Mouse (Mus musculus) kidney, adult 2 months (tissue): ENCODE data around the gene Tmtc1. TPM values are rescaled to one million over a fixed set of nuclear protein-coding genes. Genes with fewer than 3 reads are reported as not detected.
A peak's percentile ranks its signal among the peaks of the same experiment; 100 is the strongest.

Source experiments
- DNase-seq: peaks from one replicate; pipeline ENCODE4 v3.0.0; 2021
- H3K27ac ChIP-seq: fragments of 200-500 bp; 2 replicates; pipeline ENCODE4 v1.5.1; 2012; ENCODE audit warnings: low read depth, low read length, control low read depth, inconsistent platforms; ENCODE audit not compliant: insufficient read depth
- H3K27me3 ChIP-seq: fragments of 200-500 bp; replicated peaks from 2 replicates; pipeline ENCODE4 v1.6.1; 2012; ENCODE audit warnings: mild to moderate bottlenecking, moderate library complexity, low read length, inconsistent platforms; ENCODE audit not compliant: control insufficient read depth, insufficient read depth
- H3K36me3 ChIP-seq: fragments of 200-500 bp; 2 replicates; pipeline ENCODE4 v1.6.1; 2012; ENCODE audit warnings: mild to moderate bottlenecking, moderate library complexity, low read length, inconsistent platforms; ENCODE audit not compliant: control insufficient read depth, insufficient read depth
- H3K4me1 ChIP-seq: fragments of 200-500 bp; 2 replicates; pipeline ENCODE4 v1.6.1; 2011; ENCODE audit warnings: low read length; ENCODE audit not compliant: control insufficient read depth, insufficient read depth
- H3K4me3 ChIP-seq: fragments of 200-500 bp; 2 replicates; pipeline ENCODE4 v1.5.1; 2011; ENCODE audit warnings: mild to moderate bottlenecking, low read depth, low read length, control low read depth; ENCODE audit not compliant: insufficient read depth
- CTCF ChIP-seq: fragments of 200-500 bp; conservative IDR thresholded peaks from 2 replicates; pipeline ENCODE4 v1.5.1; 2011; ENCODE audit warnings: low read depth, mild to moderate bottlenecking, control low read depth, low read length, moderate library complexity, mixed read lengths; ENCODE audit not compliant: insufficient read depth, insufficient read length
- POLR2A ChIP-seq: fragments of 200-500 bp; IDR thresholded peaks from one replicate; pipeline ENCODE4 v1.6.1; 2011; ENCODE audit warnings: low read depth, low read length, control low read depth
- WGBS: fragments of 180-500 bp; shearing (Covaris S2); methylation state at CpG from one replicate; pipeline ENCODE4 v1.1.7; 2018; 5-methylcytosine and 5-hydroxymethylcytosine counted together
- polyA plus RNA-seq: library from polyadenylated mRNA; depleted of rRNA; stranded (reverse); fragments of >200 nt; gene quantifications from 2 replicates; pipeline ENCODE4 v1.2.3, GENCODE M21; 2012

Tmtc1 gene
- polyA plus RNA-seq, 1 experiment, result 11.0 TPM

DNA sequence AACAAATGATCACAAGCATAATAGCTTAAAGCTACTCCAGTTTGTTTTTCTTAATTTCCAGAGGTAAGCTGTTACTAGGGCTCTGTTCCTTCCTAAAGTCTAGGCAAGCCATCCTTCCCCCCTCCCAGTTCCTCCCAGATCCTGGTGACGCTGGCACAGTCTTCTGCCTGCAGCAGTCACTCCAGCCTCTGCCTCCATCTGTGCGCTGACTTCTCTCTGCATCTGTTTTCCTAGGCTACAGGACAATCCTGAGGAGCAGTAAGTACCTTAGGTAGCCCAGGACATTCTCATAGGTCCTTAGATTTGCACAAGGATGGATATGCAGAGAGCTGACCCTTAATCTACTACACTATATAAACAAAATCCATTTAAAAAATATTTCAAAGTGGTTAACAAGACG is 81.7 kb downstream of the Tmtc1 start:
- peaks cover 2% of the 10 kb centered on the region; the same call in 1 of the 2 replicates for H3K4me1 ChIP-seq
- H3K4me3 ChIP-seq, result no peak overlapping the region
- no peaks in the 10 kb centered on the region for H3K27me3 ChIP-seq
- H3K36me3 ChIP-seq, result no peaks in the 10 kb centered on the region
- TF ChIP-seq POLR2A (no peak), CTCF (no peak)
- peak; percentile 17 for DNase-seq
- 54% methylated on average over 3 of the region's 3 CpGs for WGBS
- H3K27ac ChIP-seq, result peak overlapping the region; percentile 58

DNA sequence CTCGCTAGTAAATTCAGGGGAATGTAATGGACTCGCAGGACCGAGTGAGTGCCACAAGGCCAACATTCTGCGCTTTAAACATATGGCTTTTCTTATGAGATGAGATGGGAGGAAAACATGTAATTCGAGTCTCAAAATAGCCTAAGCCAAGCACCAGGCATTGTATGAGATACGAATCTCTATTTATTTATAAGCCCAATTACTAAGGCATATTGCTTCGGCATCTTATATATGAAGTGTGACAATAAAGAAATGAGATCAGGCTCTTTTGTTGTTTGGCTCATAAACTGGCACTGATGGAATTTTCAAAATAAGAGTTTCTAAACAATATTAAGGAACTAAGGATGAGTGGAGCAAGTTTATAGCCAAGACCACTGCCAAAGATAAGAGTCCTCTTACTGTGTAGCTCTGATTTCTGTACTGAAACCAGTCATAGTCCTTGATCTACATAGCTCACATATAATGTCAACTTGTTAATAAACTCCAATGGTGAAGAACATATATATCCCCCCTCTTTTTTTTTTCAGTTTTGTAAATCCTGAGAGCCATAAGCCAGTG is 84.8 kb downstream of the Tmtc1 start:
- no peak for DNase-seq
- peaks cover 2% of the 10 kb centered on the region; the same call in 1 of the 2 replicates for H3K4me1 ChIP-seq
- H3K4me3 ChIP-seq, result no peak overlapping the region
- TF ChIP-seq CTCF (no peak), POLR2A (no peak)
- H3K36me3 ChIP-seq, result no peaks in the 10 kb centered on the region; the same call in 1 of the 2 replicates
- 71% methylated on average over 7 of the region's 7 CpGs for WGBS
- no peaks in the 10 kb centered on the region for H3K27me3 ChIP-seq
- no peak overlapping the region for H3K27ac ChIP-seq

DNA sequence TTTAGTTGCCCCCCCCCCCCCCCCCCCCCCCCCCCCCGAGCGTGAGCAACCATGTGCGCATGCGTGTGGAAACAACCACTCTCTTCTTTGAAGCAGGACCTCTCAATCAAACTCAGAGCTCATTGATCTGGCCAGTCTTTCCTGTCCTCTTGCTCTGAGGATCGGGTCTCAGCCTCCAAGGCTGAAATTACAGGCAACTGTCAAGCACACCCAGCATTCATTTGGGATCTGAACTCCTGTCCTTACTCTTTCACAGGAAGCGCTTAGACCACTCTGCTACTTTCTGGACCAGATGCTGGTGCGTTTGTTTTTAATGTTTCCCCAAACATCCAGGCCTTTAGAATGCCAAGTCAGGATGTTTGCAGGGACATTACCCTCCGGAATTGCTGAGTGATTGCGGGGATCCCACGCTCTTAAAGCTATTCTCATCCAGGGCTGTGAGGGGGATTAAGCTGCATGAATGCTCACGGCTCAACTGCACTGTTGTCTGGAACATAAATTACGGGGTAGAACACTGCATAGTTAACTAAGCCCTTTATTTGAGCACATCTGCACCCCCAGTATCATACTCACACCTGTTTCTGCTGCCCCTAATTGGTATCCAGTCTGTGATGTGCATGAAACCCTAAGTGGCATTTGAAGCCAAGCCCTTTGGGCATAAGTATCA is 85.5 kb downstream of the Tmtc1 start:
- WGBS, result 47% methylated on average over 8 of the region's 12 CpGs
- TF ChIP-seq CTCF (no peak), POLR2A (no peak)
- Histone ChIP-seq H3K27ac (no peak overlapping the region), H3K4me3 (no peak overlapping the region), H3K4me1 (peaks cover 2% of the 10 kb centered on the region; the same call in 1 of the 2 replicates), H3K27me3 (no peaks in the 10 kb centered on the region), H3K36me3 (no peaks in the 10 kb centered on the region; the same call in 1 of the 2 replicates)
- no peak for DNase-seq

DNA sequence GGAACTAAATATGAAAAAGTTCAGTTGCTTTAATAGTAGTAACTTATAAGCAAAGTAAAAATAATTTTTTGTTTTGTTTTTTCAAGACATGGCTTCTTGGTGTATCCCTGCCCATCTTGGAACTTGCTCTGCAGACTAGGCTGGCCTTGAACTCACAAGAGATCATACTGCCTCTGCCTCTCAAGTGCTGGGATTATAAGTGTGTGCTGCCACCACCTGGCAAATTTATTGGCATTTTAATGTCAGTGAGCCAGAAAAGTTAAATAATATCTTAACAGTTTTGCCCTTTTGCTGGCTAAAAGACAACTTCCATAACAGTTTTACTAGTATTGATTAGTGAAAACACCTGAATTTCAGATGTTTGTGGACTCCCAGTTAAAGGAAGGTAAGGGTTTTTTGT is 88.0 kb downstream of the Tmtc1 start:
- Histone ChIP-seq H3K4me1 (no peaks in the 10 kb centered on the region), H3K36me3 (no peaks in the 10 kb centered on the region; the same call in 1 of the 2 replicates), H3K27me3 (no peaks in the 10 kb centered on the region), H3K27ac (no peak overlapping the region), H3K4me3 (no peak overlapping the region)
- DNase-seq, result no peak
- no peak; the same call in 1 of the 2 replicates for TF ChIP-seq CTCF
- no peak for TF ChIP-seq POLR2A

DNA sequence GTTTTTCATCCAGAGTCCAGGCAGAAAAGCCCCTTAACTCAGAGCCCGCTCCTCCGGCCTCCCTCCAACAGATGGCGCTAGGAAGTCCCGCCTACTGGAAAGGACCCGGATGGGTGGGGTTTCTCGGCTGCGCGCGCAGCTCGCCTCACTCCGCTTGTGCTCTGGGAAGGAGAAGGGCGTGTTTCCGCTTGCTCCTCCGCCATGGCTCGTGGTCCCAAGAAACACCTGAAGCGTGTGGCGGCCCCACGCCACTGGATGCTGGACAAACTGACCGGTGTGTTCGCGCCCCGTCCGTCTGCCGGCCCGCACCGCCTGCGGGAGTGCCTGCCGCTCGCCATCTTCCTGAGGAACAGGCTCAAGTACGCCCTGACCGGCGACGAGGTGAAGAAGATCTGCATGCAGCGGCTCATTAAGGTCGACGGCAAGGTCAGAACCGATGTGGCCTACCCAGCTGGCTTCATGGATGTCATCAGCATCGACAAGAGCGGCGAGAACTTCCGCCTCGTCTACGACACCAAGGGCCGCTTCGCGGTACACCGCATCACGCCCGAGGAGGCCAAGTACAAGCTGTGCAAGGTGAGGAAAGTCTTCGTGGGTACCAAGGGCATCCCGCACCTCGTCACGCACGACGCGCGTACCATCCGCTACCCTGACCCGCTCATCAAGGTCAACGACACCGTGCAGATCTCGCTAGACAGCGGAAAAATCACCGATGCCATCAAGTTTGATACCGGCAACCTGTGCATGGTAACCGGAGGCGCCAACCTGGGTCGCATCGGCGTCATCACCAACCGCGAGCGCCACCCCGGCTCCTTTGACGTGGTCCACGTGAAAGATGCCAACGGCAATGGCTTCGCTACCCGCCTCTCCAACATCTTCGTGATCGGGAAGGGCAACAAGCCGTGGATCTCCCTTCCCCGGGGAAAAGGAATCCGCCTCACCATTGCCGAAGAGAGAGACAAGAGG is 89.4 kb downstream of the Tmtc1 start:
- Histone ChIP-seq H3K27me3 (no peaks in the 10 kb centered on the region), H3K36me3 (no peaks in the 10 kb centered on the region; the same call in 1 of the 2 replicates), H3K27ac (no peak overlapping the region), H3K4me1 (no peaks in the 10 kb centered on the region), H3K4me3 (peak overlapping the region; percentile 54)
- TF ChIP-seq POLR2A, result no peak
- peak; percentile 31; the same call in 1 of the 2 replicates for TF ChIP-seq CTCF
- DNase-seq, result peak; percentile 56
- 43% methylated on average over 85 of the region's 85 CpGs for WGBS

DNA sequence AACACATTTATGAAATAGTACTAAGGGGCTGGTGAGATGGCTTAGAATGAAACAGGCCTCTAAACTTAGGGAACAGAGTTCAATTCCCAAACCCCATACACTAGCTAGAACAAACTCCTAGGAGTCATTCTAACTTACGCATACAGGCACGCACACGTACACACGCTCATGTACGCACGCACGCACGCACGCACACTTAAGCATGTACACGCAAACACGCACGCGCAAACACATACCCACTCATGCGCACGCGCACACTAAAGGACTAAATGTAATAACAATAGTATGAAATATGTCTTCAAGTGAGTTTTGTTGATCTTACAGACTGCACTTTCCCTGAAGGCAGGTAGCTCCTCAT is 90.1 kb downstream of the Tmtc1 start:
- no peak for DNase-seq
- no peaks in the 10 kb centered on the region for H3K4me1 ChIP-seq
- H3K27me3 ChIP-seq, result no peaks in the 10 kb centered on the region
- no peak overlapping the region for H3K4me3 ChIP-seq
- WGBS, result 88% methylated on average over 16 of the region's 16 CpGs
- H3K27ac ChIP-seq, result no peak overlapping the region
- no peaks in the 10 kb centered on the region; the same call in 1 of the 2 replicates for H3K36me3 ChIP-seq
- TF ChIP-seq POLR2A (no peak), CTCF (no peak)
